Mouse (Mus musculus) hindbrain, postnatal 0 days (tissue): ENCODE data around the gene Gstt4. TPM values are rescaled to one million over a fixed set of nuclear protein-coding genes. Genes with fewer than 3 reads are reported as not detected.
"Not testable (repeated sequence)": the region's sequence is repeated elsewhere in the genome, so short reads cannot be mapped to it uniquely, and the experiment has no call there.

Experiments used
- ATAC-seq: fragments of 200-750 bp; cut with Nextera tagmentation; 2 replicates; pipeline ENCODE4 v1.8.0; 2017; ENCODE audit warnings: mild to moderate bottlenecking, moderate TSS enrichment, moderate library complexity
- DNase-seq: peaks from one replicate; pipeline ENCODE4 v3.0.0-alpha.2; 2015; ENCODE audit warnings: low spot score
- H3K27ac ChIP-seq: fragments of 300-500 bp; sonication (generic); 2 replicates; pipeline ENCODE4 v1.5.1; 2014; ENCODE audit warnings: mild to moderate bottlenecking
- H3K27me3 ChIP-seq: fragments of 300-500 bp; sonication (generic); 2 replicates; pipeline ENCODE4 v1.6.1; 2014; ENCODE audit warnings: low read length, mixed read lengths; ENCODE audit not compliant: insufficient read depth
- H3K36me3 ChIP-seq: fragments of 300-500 bp; sonication (generic); 2 replicates; pipeline ENCODE4 v1.6.1; 2014; ENCODE audit warnings: low read length, mixed read lengths; ENCODE audit not compliant: insufficient read depth
- H3K4me1 ChIP-seq: fragments of 300-500 bp; sonication (generic); 2 replicates; pipeline ENCODE4 v1.6.1; 2014; ENCODE audit warnings: antibody characterized with exemption, low read length, mixed read lengths; ENCODE audit not compliant: insufficient read depth
- H3K4me2 ChIP-seq: fragments of 300-500 bp; sonication (generic); 2 replicates; pipeline ENCODE4 v1.6.1; 2014; ENCODE audit warnings: low read depth, mild to moderate bottlenecking, low read length, moderate library complexity, mixed read lengths
- H3K4me3 ChIP-seq: fragments of 300-500 bp; sonication (generic); 2 replicates; pipeline ENCODE4 v1.5.1; 2014; ENCODE audit warnings: low read length
- H3K9ac ChIP-seq: fragments of 300-500 bp; sonication (generic); replicated peaks from 2 replicates; pipeline ENCODE4 v1.6.1; 2014; ENCODE audit warnings: mild to moderate bottlenecking, low read length, moderate library complexity, mixed read lengths
- H3K9me3 ChIP-seq: fragments of 300-500 bp; sonication (generic); 2 replicates; pipeline ENCODE4 v1.6.1; 2016; ENCODE audit warnings: low read length, mixed read lengths
- CTCF ChIP-seq: IDR thresholded peaks from 2 replicates; pipeline ENCODE4 v1.5.1; 2016; ENCODE audit warnings: antibody characterized with exemption, control low read depth, low read depth
- WGBS: fragments of 180-500 bp; shearing (Covaris S2); extraction: QIAGEN DNeasy Blood & Tissue Kit; methylation state at CpG from one replicate; pipeline ENCODE4 v1.1.7; 2014; 5-methylcytosine and 5-hydroxymethylcytosine counted together
- polyA plus RNA-seq: library from polyadenylated mRNA; unstranded; fragments of >200 nt; fragmentation: Nextera tagmentation; extraction: Ambion mirVana; gene quantifications from 2 replicates; pipeline ENCODE4 v1.2.1, GENCODE M21; 2015
- total RNA-seq: library from RNA; depleted of rRNA; stranded (reverse); fragments of >200 nt; gene quantifications from 2 replicates; pipeline ENCODE4 v1.2.3, GENCODE M21; 2014

Gene Gstt4
- total and polyA plus RNA-seq, 2 experiments from 2014 or later: not detected

GRCm38 (mm10) chr10:75852539-75853125 lies 30.3 kb upstream of the Gstt4 start:
- no peak overlapping the region for H3K27ac ChIP-seq
- no peak overlapping the region for H3K9ac ChIP-seq
- no peaks in the 10 kb centered on the region for H3K9me3 ChIP-seq
- no peaks in the 10 kb centered on the region for H3K27me3 ChIP-seq
- DNase-seq (no peak), ATAC-seq (no peak)
- peaks cover 8% of the 10 kb centered on the region for H3K4me1 ChIP-seq
- WGBS: 96% methylated on average over 12 of the region's 12 CpGs
- no peak for TF ChIP-seq CTCF
- no peak overlapping the region for H3K4me2 ChIP-seq
- peaks cover 5% of the 10 kb centered on the region for H3K36me3 ChIP-seq
- H3K4me3 ChIP-seq: no peak overlapping the region

- Histone ChIP-seq H3K9ac (no peak overlapping the region), H3K4me1 (peaks cover 8% of the 10 kb centered on the region), H3K9me3 (no peaks in the 10 kb centered on the region), H3K36me3 (no peaks in the 10 kb centered on the region), H3K27me3 (no peaks in the 10 kb centered on the region), H3K27ac (no peak overlapping the region), H3K4me3 (no peak overlapping the region), H3K4me2 (no peak overlapping the region)
- TF ChIP-seq CTCF: no peak
- no peak for DNase-seq
- WGBS: 30% methylated on average over 3 of the region's 3 CpGs
- no peak for ATAC-seq
These were observed 29.3 kb upstream of the Gstt4 start for GRCm38 (mm10) chr10:75851681-75852080.

GRCm38 (mm10) chr10:75851076-75851475 lies 28.7 kb upstream of the Gstt4 start:
- H3K9me3 ChIP-seq: no peaks in the 10 kb centered on the region
- WGBS: 1% methylated on average over 6 of the region's 6 CpGs
- DNase-seq (no peak), ATAC-seq (no peak)
- H3K9ac ChIP-seq: no peak overlapping the region
- no peak overlapping the region for H3K27ac ChIP-seq
- TF ChIP-seq CTCF: peak; percentile 22
- H3K4me2 ChIP-seq: no peak overlapping the region
- H3K27me3 ChIP-seq: no peaks in the 10 kb centered on the region
- no peak overlapping the region for H3K4me3 ChIP-seq
- peaks cover 8% of the 10 kb centered on the region for H3K4me1 ChIP-seq
- no peaks in the 10 kb centered on the region for H3K36me3 ChIP-seq

- ATAC-seq (no peak), DNase-seq (no peak)
- no peaks in the 10 kb centered on the region for H3K9me3 ChIP-seq
- 19% methylated on average over 3 of the region's 3 CpGs for WGBS
- no peaks in the 10 kb centered on the region for H3K27me3 ChIP-seq
- TF ChIP-seq CTCF: no peak
- no peaks in the 10 kb centered on the region for H3K36me3 ChIP-seq
- H3K4me3 ChIP-seq: no peak overlapping the region
- H3K27ac ChIP-seq: no peak overlapping the region
- no peak overlapping the region for H3K9ac ChIP-seq
- peaks cover 8% of the 10 kb centered on the region for H3K4me1 ChIP-seq
- no peak overlapping the region for H3K4me2 ChIP-seq
These were observed 26.0 kb upstream of the Gstt4 start for GRCm38 (mm10) chr10:75848382-75848781.

GRCm38 (mm10) chr10:75845306-75845930 lies 23.1 kb upstream of the Gstt4 start:
- 85% methylated on average over 6 of the region's 6 CpGs for WGBS
- H3K27me3 ChIP-seq: no peaks in the 10 kb centered on the region
- DNase-seq: no peak

GRCm38 (mm10) chr10:75844800-75845199 lies 22.5 kb upstream of the Gstt4 start:
- no peak for TF ChIP-seq CTCF
- Histone ChIP-seq H3K9ac (no peak overlapping the region), H3K9me3 (no peaks in the 10 kb centered on the region), H3K27me3 (no peaks in the 10 kb centered on the region), H3K36me3 (no peaks in the 10 kb centered on the region), H3K4me3 (no peak overlapping the region), H3K27ac (no peak overlapping the region), H3K4me2 (no peak overlapping the region), H3K4me1 (no peaks in the 10 kb centered on the region)
- WGBS: 61% methylated on average over 1 of the region's 1 CpGs
- no peak for DNase-seq
- no peak for ATAC-seq

More at GRCm38 (mm10) chr10:75845306-75845930, 23.1 kb upstream of the Gstt4 start:
- no peak for TF ChIP-seq CTCF
- Histone ChIP-seq H3K4me2 (no peak overlapping the region), H3K4me3 (no peak overlapping the region), H3K4me1 (no peaks in the 10 kb centered on the region), H3K9me3 (no peaks in the 10 kb centered on the region), H3K9ac (no peak overlapping the region), H3K27ac (no peak overlapping the region), H3K36me3 (no peaks in the 10 kb centered on the region)
- ATAC-seq: no peak

- not testable (repeated sequence) for H3K9me3 ChIP-seq, H3K4me3 ChIP-seq, H3K9ac ChIP-seq, H3K36me3 ChIP-seq, ATAC-seq, H3K4me2 ChIP-seq, H3K27me3 ChIP-seq, DNase-seq, H3K4me1 ChIP-seq, H3K27ac ChIP-seq
- WGBS: 83% methylated on average over 6 of the region's 6 CpGs
These were observed 21.6 kb upstream of the Gstt4 start for GRCm38 (mm10) chr10:75843898-75844297.
